Mouse (Mus musculus): ENCODE measurements around the gene Gak.
"Not testable (repeated sequence)": the region's sequence is repeated elsewhere in the genome, so short reads cannot be mapped to it uniquely, and the experiment has no call there.

Gak gene

GRCm38 (mm10) chr5:108655891-108656650 lies 26.5 kb upstream of the Gak start:
- no peak for DNase-seq (ENCODE audit: low spot score in 2 of 2)

GRCm38 (mm10) chr5:108655381-108655780 lies 25.8 kb upstream of the Gak start:
- DNase-seq (ENCODE audit: low spot score in 2 of 2), result no peak

- DNase-seq (ENCODE audit: low spot score in 2 of 2), result no peak
These were observed 25.0 kb upstream of the Gak start for GRCm38 (mm10) chr5:108654444-108654990.

- DNase-seq (ENCODE audit: low spot score in 2 of 2), result no peak
These were observed 23.8 kb upstream of the Gak start for GRCm38 (mm10) chr5:108653341-108653740.

- DNase-seq (ENCODE audit: low spot score in 2 of 2), result no peak
These were observed 22.3 kb upstream of the Gak start for GRCm38 (mm10) chr5:108651823-108652222.

GRCm38 (mm10) chr5:108651136-108651720 lies 21.7 kb upstream of the Gak start:
- DNase-seq (ENCODE audit: low spot score in 2 of 2), result no peak

GRCm38 (mm10) chr5:108650341-108650740 lies 20.8 kb upstream of the Gak start:
- DNase-seq (ENCODE audit: low spot score in 2 of 2), result no peak

GRCm38 (mm10) chr5:108648937-108649576 lies 19.5 kb upstream of the Gak start:
- no peak for DNase-seq (ENCODE audit: low spot score in 2 of 2)

GRCm38 (mm10) chr5:108647820-108648465 lies 18.4 kb upstream of the Gak start:
- DNase-seq (ENCODE audit: low spot score in 2 of 2), result no peak

- no peak for DNase-seq (ENCODE audit: low spot score in 2 of 2)
These were observed 17.8 kb upstream of the Gak start for GRCm38 (mm10) chr5:108647311-108647710.

- no peak for DNase-seq (ENCODE audit: low spot score in 2 of 2)
These were observed 16.7 kb upstream of the Gak start for GRCm38 (mm10) chr5:108646343-108646660.

- no peak for DNase-seq (ENCODE audit: low spot score in 2 of 2)
These were observed 16.2 kb upstream of the Gak start for GRCm38 (mm10) chr5:108645651-108646342.

GRCm38 (mm10) chr5:108643674-108644073 lies 14.1 kb upstream of the Gak start:
- DNase-seq (ENCODE audit: low spot score in 2 of 2), result no peak

GRCm38 (mm10) chr5:108636172-108636571 lies 6.6 kb upstream of the Gak start:
- DNase-seq (ENCODE audit: low spot score in 2 of 2), result no peak

GRCm38 (mm10) chr5:108634088-108634487 lies 4.5 kb upstream of the Gak start:
- not testable (repeated sequence) for DNase-seq (ENCODE audit: low spot score in 2 of 2)

GRCm38 (mm10) chr5:108633676-108634075 lies 4.1 kb upstream of the Gak start:
- DNase-seq (ENCODE audit: low spot score in 2 of 2), result no peak

- DNase-seq (ENCODE audit: low spot score in 2 of 2), result no peak
These were observed 493 bp downstream of the Gak start for GRCm38 (mm10) chr5:108628891-108629633.

GRCm38 (mm10) chr5:108626050-108626660 lies 3.4 kb downstream of the Gak start:
- no peak for DNase-seq (ENCODE audit: low spot score in 2 of 2)

- DNase-seq (ENCODE audit: low spot score in 2 of 2), result no peak
These were observed 7.7 kb downstream of the Gak start for GRCm38 (mm10) chr5:108621870-108622269.

GRCm38 (mm10) chr5:108610426-108610825 lies 19.1 kb downstream of the Gak start:
- DNase-seq (ENCODE audit: low spot score in 2 of 2), result no peak

GRCm38 (mm10) chr5:108602537-108602936 lies 27.0 kb downstream of the Gak start:
- DNase-seq (ENCODE audit: low spot score in 2 of 2), result no peak
